Mouse (Mus musculus) heart, adult 18-20 months (tissue): ENCODE measurements at regions not wholly inside any gene's neighbourhood (a gene's known extent, or its start where the extent isn't known, plus 50 kb on each side); places are given as distances from the start of the nearest gene placed in this dataset.
A peak's percentile ranks its signal among the peaks of the same experiment; 100 is the strongest.

Source experiments
- DNase-seq, 2 experiments: peaks; one replicate each; pipeline ENCODE4 v3.0.0; 2021 to 2022; ENCODE audit warnings: mixed read lengths in 1 of 2

DNA sequence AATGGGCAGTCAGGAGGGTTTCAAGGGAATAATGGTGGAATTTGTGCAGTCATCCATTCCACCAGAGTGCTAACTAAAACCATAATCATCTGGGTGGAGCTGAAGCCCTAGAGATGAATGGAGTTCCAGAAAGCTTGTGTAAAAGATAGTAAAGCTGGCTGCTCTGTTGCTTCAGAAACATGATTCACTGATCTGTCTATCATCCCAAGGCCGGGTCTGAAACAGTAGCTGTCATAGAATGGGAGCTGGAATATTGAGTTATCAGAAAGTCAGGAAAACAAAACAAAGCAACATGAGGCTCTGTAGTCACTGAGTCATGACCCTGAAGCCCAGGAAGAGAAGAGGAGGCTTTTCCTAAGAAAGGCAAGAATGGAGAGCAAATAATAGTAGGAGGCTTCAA is 408.1 kb upstream of the Camk1g start:
- no peak for DNase-seq

DNA sequence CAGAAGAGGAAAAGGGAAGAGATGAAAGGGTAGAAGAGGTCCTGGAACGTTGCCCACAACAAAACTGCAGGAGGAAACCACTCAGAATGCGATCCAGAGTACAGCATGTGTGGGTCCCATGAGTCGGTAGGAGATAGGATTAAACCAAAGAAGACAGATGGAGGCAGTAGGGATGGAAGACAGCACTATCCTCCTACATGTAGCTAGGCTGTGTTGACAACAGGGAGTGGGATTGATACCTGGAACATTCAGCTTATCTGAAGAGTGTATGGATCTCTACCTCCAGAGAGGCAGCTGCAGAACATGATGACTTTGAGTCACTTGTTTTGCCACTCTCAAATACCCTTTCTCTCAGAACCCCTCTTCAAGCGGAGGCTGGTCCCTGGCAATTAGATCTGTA is 399.4 kb upstream of the Camk1g start:
- DNase-seq = no peak

DNA sequence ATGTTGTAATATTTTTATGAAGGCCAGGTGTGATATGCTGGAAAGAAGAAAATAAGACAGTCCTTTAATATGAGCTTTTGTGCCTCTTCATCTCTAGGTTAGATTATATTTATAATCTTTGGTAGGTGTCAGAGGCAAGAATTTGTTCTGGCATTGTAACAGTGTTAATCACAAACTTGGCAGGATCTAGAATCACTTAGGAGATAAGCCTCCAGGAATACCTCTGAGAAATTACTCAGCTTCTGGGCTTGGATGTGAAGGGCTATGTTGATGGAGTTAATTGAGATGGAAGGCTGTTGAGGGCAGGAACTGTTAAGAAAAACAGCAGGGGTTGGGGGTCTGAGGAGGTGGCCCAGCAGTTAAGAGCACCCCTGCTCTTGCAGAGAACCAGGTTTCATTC is 394.0 kb upstream of the Camk1g start:
- DNase-seq = no peak

DNA sequence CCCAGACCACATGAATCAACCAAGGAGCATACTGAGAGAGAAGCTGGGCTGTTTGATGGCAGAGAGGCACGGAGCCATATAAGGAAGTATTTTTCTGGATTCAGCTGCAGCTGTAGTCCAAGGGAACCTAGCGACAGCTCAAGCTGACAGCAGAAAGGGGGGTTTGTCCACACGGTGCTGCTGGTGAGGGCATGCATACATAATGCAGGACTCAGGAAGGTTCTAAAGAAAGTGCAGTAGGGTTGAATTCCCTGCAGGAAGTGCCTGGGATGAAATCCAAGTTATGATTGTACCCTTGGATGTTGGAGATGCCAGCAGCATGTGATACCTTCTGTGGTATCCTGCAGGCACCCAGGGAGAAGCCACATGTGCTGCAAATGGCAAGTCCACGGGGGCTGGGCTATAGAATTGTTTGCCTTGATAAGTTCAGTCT is 381.7 kb upstream of the Camk1g start:
- peak; percentile 3 for DNase-seq

DNA sequence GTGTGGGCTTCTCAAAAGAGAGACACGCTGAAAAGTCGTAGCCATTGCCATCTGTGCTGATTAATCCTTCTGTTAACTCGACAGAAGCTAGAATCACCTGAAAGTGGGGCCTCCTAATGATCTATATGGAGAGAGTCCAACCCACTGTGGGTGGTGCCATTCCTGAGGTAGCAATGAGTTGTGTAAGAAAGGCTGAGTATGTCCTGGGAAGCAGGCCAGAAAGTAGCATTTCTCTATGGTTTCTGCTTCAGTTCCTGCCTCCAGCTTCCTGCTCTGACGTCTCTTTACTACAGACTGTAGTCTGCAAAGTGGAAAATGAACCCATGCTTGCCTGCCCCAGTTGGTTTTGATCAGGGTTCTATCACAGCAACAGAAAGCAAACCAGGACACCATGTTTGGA is 380.8 kb upstream of the Camk1g start:
- DNase-seq = no peak

DNA sequence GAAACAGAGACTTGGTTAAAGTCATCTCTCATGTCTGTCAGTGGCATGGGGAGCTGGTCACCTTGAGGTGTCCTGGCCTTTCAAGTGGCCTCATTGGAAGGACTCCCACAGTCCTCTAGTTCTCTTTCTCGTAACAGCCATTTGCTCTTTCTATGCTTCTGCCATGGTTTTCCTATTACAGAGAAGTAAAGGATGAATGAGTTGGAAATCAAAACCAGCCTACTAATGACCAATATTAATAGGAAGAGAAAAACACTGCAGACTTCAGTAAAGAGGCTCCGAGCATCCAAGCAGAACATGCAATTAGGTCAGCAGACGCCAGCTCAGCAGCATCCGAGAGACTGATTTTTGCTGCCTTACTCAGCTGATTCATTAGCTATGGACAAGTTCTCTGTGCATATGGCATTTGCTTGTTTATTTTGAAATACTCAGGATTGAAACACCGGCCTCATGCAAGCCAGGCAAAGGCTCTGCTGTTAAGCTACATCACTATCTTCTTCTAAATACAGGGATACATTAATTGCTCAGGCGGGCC is 377.4 kb upstream of the Camk1g start:
- no peak for DNase-seq

DNA sequence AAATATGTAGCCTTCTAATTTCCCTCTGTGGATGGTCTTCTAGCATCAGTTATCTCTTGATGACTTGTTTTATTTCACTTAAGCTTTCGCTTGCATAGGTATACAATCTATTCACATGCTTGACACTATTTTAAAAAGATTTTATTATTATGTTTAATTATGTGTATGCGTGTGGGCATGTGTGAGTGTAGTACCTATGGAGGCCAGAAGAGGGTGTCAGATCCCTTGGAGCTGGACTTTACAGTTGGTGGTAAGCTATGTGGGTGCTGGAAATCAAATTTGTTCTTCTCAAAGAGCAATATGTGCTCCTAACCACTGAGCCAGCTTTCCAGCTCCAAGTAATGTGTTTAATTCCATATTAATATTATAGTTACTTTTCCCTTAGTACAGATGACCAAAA is 372.6 kb upstream of the Camk1g start:
- DNase-seq = no peak

DNA sequence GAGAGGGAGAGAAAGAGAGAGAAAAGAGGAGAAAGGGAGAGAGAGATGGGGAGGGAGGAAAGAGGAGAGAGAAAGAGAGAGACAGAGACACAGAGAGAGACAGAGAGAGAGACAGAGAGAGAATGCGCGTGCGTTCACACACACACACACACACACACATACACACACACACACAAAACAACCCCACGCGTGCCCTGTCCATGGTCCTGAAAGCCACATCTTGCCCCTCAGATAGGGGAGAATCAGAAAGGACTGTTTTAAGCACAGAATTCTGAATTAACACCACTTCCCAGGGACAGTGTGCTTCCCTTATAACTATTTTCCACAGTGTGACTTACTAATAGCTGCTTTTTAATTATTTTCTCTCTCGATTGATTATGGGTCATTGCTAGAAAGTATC is 368.7 kb upstream of the Camk1g start:
- peak in 1 of 2 experiments; percentile 5 for DNase-seq

DNA sequence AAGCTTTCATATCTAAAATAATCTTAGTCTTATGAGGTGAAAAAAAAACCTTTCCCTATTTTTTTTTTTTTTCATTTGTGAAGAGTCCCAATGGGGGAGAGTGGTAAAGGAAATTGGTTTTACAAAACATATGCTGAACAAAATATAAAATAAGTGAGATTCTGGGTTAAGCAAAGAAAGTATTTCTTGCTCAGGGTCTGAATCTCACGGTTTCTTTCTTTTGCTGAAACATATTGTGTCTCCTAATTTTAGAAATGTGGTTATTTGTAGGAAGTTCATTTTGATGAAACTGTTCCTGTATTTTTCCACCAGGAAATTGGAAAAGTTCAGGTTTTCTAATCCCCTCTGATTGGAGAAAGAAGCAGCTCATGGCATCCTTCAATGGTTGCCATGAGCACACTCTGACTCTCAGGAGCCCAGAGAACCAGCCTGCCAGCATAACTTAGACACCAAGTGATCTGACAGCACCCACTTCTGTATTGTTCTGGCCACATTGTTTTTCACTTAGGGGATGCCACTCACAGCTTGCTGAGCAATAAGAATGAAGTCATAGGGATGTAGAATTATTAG is 365.9 kb upstream of the Camk1g start:
- DNase-seq = no peak

DNA sequence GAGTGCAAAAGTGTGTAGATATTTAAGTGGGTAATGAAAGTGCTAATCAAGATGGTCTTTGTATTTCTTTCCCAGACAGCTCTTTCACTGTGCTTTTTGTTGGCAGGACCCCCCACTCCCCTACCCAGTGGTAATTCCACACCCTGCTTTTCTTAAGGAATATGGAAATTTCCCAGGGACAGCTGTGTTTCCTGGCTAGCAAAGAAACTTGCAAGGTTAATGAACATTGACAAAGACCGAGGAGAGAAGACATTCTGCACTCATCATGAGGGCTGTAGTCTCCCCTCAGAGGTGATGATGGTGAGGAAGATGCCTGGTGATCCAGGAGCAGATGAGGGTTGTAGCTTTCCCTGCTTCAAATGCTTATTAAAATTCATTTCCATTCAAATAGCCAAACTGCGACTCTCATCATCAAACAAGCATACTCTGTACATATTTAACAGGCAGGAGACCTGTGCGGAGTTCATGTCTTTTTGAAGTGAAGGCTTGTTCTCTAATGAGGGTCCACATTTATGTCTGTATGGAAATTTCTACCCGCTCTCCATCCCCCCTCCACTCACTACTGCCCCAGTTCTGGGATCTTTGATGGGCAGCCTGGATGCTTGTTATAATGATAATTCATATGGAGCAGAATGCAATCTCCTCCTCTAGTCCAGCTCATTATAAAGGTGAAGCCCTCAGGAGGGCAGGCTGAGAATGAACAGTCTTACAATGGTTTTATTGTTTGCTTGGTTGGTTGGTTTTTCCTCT is 364.1 kb upstream of the Camk1g start:
- no peak for DNase-seq

DNA sequence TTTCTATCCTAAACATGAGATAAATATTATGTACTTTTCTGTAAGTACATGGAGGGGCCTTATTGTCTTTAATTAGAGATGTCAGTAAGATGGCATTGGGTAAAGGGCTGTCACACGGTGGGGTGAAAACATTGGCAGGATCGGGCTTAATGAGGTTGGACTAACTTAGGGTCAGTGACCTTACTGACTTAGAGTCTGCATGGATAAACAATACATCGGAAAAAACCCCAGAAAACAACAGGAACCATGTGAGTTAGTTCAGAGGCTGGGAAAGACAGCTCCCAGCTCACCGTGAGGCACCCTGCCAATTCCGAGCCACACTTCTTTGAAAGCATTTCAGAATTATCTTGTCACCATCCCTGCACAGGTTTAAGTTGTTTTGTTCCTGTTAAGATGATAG is 363.3 kb upstream of the Camk1g start:
- no peak for DNase-seq

DNA sequence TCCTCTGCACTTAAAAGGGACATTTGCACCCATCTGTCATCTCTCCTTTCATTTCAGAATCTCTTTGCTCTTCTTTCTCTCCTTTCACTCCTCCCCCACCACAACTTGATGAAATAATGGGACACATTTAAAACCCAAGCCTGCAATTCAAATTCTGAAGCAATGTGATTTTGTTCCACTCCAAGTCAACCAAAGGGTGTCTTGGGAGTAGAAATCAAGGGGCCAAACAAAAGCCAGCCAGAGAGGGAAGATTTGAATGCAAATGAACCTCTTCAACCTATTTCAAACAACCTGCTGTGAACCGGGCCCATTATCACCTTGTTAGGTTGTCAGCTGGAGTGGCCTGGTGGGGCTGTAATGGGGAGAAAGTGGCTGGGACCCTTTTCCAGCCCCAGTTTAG is 362.0 kb upstream of the Camk1g start:
- DNase-seq = no peak

DNA sequence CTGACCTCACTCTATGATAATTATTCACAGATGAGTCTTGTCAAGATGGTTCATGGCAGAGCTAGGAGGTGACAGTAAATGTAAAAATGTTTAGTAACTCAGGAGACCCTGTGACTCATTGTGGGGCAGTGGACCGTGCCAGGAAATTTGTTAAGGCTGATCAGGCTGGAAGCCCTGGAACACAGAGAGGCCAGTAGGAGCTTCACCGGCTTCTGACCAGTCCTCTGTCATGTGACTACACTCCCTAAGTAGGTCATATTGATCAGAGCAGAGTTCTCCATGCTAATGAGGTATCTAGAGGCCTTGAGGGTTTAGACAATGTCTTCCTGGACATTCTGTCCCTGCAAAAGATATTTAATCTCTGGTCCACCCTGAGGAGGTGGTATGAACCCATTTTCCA is 351.8 kb upstream of the Camk1g start:
- no peak for DNase-seq

DNA sequence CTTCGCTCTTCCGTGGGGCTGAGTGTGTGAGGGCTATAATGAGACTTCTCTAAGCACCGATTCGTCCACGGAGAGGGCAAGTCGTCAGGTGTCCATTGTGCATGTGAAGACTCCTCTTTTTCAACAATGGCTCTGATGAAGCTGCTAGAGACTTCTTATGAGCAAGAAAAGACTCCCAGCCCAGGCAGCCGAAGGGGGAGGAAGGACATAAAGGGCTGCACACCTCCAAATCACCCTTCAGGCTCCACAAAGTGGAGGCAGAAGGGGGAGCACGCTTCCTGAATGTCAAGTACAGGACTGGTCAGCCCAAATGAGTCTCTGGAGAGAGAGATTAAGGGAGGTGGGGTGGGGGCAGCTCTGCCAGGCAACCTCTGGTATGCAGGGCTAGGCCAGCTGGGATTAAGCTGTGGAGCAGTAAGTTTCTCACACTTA is 350.3 kb upstream of the Camk1g start:
- no peak for DNase-seq

DNA sequence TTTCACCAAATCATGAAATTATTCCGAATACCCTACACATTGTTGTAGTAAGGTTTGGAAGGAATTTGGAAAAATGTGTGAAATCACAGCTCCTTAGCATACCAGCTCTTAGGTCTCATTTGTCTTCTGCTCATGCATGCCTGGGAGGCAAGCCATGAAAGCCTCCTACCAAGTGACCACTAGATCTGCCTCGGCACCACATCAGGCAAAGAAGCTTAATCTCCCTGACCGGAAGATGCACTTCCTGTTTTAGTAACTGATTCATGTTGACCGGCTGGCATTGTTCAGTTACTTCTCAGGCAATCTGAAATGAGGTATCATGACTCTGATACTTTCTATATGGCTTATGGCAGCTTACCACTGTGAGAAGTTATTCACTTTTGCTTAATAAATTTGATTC is 345.2 kb upstream of the Camk1g start:
- DNase-seq = no peak

DNA sequence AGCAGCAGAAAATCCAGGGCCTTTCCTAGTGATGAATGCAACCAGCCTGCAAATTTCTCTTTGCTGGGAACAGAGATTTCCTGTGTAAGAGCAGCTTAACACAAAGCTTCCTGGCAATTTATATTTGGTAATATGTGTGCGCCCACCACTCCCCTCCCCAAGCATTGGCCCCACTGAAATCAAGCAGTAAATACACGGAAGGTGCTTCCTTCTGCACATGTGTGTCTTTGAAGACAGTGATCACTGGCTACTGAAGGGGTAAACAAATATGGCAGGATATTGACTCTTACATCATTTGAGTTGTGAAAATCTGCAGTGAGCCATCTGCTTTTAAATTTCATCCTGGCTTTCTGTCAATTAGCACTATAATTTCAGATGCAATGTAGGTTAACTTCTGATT is 344.5 kb upstream of the Camk1g start:
- DNase-seq = no peak

DNA sequence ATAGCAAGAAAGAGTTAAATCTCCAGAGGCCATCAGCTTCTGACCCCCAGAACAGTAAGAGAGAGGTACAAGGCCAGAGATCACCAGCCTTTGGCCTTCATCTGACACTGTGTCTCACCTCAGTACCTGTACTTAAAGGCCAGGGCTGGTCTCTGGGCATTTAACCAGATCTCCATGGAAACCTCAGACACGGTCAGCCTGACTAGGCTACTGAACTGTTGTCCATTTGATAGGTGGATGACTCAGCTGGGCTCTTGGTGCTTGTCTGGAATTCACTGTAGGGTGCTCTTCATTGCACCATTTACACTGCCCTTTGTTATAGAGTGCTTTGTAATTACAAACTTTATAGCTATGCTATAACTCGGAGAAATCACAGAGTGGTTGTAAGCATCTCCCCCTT is 335.1 kb upstream of the Camk1g start:
- DNase-seq = peak in 1 of 2 experiments; percentile 15

DNA sequence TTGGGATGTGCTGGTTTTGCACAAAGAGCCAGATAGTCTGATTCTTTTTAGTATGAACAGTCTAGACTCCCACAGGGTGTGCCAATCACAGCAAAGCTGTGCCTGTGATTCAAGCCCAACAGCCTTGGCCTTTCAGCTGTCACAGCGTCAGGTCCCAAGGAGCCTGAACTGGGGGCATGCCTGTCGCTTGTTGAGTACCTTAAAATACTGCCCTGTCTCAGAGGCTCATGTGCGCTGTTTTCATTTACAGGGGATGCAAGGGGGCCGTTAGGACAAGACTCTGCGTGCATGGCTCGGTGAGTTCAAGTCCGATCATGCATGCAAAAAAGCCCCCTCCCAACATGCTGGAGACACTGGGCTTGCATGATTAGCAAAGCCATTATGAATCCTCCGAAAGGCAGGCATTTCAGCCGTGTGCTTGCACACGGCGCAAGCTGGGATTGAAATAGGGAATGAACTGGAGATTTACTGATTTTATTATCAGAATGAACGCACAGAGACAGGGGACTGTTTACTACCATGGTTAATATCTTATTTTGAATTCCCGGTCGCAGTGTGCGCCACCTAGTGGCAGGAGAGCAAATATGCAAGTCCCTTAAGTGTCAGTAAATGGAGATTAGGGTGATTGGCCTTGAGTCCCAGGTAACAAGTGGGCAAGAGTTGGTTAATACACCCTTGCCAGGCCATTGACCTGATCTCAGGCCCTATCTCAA is 332.8 kb upstream of the Camk1g start:
- DNase-seq = peak; percentile 18 to 77

DNA sequence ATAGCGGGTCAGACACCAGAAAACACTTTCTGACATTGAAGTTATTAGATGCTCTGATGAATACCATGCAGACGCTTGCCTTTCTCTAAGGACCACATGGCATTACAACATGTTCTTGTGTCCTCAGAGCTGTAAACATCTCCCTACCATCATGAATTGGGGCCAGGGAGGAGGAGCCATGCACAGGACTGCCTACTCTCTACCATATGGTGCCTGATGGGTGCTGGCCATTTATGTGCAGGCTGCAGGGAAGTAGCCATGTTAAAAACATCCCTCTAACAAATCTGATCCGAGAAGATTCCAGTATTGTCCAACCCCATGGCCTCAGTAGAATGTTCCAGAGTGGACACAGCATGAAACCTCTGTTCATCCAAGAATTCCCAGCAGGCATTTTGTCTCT is 330.1 kb upstream of the Camk1g start:
- no peak for DNase-seq

DNA sequence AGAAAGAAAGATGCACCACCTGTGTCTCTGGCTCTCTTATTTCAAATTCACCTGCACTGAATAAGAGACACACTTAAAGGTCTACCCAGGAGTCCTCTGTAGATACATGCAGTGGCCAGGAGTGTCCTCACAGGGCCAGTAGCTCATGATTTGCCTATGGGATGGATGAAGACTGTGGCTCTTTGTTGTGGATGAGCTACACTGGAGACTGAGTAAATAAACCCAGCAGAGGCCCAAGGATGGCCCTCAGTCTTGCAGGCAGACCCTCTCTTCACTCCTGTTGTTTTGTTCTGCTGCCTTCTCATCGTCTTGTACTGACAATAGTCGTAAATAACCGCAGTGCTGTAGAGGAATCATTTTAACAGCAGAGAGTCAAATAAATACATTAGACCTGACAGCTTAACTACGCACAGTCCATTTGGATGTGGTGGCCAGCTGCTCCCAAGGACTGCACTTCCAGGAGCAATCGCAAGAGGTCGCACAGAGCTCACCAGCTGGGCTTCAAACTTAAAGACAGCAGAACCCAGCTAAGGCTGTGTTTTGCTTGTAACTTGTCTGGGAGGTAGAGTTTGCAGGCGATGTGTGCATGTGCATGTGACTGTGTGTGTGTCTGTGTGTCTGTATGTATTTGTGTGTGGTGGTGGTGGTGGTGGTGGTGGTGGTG is 328.6 kb upstream of the Camk1g start:
- DNase-seq = peak; percentile 36 to 82

DNA sequence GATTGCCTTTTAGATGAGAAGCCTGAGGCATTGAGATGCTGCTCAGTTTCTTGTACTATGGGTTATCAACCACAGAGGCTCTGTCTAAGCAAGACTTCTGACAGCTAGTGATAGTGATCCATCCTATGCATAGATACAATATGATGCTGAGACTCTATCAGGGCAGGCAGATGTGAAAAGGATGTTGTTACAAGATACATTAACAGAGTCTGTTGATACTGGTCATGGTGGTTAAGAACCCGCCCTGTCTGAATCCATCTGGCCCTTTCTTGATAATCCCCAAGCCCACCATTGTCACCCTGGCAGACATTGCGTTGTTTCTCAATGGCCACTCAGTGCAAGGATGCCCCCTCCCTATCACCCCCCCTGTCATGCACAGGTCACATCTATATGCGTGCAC is 327.8 kb upstream of the Camk1g start:
- no peak for DNase-seq

DNA sequence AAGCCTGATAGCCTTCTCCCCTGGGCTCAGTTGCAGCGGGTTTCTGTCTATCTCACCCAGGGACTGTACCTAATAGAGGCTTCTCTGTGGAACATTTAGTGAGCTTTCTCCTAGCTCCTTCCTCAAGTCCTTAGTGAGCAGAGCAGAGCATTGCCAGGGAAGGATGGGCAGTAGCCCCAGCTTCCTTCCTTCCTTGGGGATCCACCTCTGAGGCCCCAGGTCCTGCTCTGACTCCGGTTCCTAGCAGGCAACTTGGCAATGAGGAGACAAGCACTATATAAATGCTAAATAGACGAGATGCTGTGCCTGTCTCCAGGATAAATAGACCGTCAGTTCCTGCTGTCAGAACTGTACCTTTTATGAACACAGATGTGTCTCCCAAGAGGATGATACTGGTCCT is 326.9 kb upstream of the Camk1g start:
- peak in 1 of 2 experiments; percentile 52 for DNase-seq

DNA sequence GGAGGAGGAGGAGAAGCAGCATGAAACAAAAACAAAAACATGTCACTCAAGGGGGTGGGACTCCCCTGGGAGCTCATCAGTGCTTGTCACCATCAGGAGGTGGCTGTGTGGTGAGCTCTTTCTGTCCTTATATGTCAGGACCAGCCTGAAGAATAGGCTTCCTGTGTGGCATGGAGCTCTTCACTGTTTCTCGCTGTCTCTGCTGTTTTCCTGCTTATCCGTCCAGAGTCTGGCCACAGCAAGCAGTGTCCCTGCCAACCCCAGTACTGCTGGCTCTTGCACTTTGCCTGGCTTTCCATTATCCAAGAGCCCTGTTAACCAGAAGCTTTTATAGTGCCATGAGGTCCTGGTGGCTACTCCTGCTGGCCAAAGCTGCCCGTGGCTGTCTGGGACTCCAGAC is 322.9 kb upstream of the Camk1g start:
- DNase-seq = peak; percentile 16 to 22
